Mouse (Mus musculus) thymus, postnatal 0 days (tissue): ENCODE measurements around the gene Vmn1r210. TPM values are rescaled to one million over a fixed set of nuclear protein-coding genes. Genes with fewer than 3 reads are reported as not detected.
"Not testable (repeated sequence)": the region's sequence is repeated elsewhere in the genome, so short reads cannot be mapped to it uniquely, and the experiment has no call there.

Experiments
- DNase-seq: peaks from one replicate; pipeline ENCODE4 v3.0.0-alpha.2; 2015; ENCODE audit warnings: low spot score
- polyA plus RNA-seq: library from polyadenylated mRNA; unstranded; fragments of >200 nt; fragmentation: Nextera tagmentation; extraction: Ambion mirVana; gene quantifications from 2 replicates; pipeline ENCODE4 v1.2.1, GENCODE M21; 2015

The Vmn1r210 gene
- not detected in 2 replicates for polyA plus RNA-seq

DNA sequence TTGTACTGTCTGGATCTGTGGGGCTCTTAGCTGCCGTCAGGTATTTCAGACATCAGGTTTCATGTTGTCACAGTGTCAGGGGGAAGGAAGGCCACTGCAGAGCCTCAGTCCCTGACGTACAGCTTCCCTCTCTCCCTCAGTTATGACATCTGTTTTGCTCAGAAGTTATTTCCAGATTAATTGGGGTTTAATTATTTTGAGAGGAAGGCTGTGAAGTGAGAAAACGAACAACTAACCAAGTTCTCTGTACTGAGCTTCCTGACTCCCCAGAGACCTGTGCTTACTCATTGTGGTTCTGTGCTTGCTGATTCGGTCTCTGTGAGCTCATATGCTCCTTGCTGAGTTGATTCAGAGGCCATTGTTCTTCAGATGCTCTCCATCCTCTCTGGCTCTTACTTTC lies at the start of gene Vmn1r210:
Gene Vmn1r210, minus strand, starts transcription at position 101 of the 400 bp plus-strand sequence.
- DNase-seq: no peak

DNA sequence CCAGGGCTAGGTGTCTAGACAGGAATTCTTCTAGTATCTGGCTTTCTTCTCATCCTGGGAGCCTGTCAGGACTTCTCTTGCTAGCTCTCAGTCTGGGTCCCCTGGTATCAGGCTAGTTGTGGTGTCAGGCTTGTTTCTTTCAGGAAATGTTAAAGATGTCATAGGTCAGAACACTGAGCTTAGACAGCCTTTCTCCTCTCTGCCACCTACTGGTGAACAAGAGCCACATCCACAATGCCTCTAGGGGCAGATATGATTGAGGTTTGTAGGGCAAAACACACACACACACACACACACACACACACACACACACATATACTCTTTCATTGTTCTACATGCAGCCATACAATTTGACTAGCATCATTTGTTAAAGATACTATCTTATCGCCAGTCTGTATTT lies 48.1 kb upstream of the Vmn1r210 start:
- DNase-seq: no peak

DNA sequence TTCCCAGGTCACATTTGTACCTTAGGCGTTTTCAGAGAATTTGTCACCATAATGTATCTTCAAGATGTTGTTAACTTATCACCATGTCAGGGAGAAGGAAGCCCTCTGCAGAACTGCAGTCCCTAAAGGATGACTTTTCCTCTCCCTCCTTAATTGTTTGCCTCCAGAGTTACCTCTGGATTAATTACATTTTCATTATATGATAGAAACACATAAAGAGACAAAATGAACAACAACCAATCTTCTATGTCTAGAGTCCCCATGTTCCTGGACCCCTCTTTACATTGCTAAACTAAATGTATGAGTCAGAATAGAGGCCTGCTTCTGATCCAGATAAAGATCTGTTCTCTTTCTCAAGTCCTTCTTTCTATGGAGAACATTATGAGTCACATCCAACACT lies 26.3 kb upstream of the Vmn1r210 start, which contains the start of gene Vmn1r211:
Gene Vmn1r211, minus strand, starts transcription at position 101 of the 400 bp plus-strand sequence.
- no peak for DNase-seq

DNA sequence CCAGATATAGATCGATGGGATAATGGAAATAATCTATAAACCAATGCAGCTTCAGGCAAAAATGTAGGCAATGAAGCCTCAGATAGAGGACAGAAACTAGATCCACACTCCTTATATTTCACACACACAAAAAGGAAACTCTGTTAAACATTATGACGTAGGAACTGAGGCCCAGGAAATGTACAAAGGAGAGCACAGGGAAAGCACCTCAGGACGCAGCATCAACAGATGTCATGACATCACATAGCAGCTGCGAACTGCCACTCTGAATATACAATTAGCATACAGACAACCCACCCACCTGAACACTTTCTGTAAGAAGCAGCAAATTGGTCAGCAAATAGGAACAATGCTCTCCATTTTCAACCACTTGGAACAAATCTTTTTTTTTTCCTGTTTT lies 23.6 kb upstream of the Vmn1r210 start:
- no peak for DNase-seq

DNA sequence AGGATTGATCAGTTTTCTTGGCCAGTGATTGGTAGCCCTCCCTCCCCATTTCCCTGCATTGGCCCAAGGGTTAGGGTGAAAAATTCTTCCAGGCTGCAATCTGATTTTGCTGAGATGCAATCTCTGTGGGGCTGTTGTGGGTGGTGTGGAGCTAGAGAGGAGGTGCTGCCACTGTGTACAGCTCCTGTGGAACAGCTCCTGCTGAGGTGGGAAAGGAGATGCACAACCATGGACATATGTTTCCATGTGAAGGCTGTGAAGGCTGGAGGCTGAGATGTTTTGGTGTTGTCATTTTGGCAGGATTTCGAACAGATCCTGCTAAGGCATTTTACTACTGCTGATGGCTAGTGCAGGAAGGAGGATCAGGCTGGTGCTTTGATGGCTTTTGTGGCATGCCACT lies 15.7 kb upstream of the Vmn1r210 start:
- DNase-seq: no peak

DNA sequence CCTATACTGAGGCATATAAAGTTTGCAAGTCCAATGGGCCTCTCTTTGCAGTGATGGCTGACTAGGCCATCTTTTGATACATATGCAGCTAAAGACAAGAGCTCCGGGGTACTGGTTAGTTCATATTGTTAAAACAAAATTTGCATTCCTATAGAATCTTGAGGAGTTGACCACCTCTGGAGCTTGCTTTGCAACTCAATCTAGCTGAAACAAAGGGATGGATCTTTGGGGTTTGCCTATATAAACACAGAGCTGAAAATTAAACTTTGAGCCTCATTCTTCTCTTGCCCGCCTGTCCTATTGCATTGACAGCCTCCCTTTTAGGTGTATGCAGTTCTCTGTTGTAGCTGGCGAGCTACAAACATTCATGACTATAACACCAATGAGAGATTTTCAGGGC lies 13.2 kb upstream of the Vmn1r210 start:
- not testable (repeated sequence) for DNase-seq

DNA sequence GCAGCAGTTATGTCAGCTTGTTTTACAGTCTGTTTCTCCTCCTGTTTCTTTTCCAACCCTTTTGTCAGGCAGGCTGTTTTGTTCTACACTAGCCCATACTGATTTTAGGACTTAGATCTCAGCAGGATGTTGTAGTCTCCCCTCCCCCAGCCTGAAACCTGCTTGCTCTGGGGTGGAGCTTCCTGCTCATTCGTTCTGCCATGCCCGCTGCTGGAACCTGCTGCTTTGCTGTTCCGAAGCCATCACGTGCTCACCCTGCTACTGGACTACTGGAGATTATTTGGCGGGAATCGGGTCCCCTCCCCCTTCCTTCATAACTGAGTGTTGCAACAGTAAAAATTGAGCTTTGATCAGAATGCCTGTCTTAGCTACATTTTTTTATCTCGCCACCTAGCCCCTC lies 1.8 kb downstream of the Vmn1r210 start:
- DNase-seq: not testable (repeated sequence)

DNA sequence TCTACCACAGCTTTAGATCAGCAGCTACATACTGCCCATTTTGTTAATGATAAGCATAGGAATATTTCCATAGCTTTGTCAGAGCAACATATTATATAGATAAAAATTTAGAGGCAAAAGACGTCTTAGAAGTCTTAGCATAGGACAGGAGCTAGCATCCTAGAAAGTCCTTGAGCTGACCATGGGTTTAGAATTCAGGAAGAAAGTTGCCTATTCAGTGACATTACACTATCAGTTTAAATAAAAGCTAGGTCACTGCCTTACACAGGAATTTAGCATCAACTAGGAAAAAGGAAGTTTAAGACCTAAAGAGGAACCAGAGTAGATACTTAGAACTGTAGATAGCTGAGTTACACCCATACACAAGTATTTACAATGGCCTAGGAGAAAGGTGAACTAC lies 9.5 kb downstream of the Vmn1r210 start:
- not testable (repeated sequence) for DNase-seq

DNA sequence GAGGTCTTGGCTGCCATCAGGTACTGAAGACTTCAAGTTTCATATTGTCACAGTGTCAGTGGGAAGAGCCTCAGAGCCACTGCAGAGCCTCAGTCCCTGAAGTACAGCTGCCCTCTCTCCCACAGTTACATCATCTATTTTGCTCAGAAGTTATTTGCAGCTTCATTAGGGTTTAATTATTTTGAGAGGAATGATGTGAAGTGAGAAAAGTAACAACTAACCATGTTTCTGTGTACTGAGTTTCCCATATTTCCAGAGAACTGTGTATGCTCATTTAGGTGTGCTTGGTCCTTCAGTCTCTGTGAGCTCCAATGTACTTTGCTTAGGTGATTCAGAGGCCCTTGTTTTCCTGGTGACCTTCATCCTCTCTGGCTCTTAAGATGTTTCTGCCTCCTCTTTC lies 21.6 kb downstream of the Vmn1r210 start, which contains the start of gene Vmn1r209:
Gene Vmn1r209, minus strand, starts transcription at position 101 of the 400 bp plus-strand sequence.
- not testable (repeated sequence) for DNase-seq

DNA sequence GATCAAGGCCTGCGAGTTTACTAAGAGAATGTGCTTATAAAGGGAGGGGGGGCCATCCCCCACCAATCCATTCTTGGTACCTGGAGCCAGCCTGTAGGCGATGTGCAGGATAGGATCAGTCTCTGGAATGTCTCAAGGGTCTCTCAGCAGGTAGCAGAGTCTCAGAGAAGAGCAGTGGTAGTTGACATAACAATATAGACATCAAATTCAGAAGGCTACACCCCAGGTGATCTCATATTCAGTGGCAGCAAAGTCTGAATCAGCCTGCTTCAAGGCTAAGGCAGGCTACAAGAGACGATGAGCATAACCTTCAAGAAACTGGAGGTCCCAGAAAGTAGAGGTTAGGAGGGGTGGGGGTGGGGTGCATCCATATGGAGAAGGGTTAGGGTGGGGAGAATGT lies 43.1 kb downstream of the Vmn1r210 start:
- DNase-seq: not testable (repeated sequence)

DNA sequence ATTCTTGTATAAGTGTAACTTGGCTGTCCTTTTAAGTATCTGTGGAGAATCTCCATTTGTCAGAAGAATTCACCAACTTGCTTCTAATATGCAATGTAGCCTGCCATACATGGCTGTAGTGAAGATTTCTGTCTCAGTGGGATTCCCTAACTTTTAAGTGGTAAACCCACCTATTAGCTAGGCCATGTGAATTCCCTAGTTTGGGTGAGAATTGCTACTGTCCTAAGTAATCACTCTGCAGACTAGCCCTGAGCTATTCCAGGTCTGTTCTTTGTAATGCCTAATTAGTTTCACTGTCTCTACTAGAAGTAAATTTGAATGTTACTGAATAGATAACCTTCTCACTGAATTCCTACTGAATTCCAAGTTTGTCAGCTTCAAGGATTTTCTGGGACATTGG lies 47.0 kb downstream of the Vmn1r210 start:
- DNase-seq: not testable (repeated sequence)

DNA sequence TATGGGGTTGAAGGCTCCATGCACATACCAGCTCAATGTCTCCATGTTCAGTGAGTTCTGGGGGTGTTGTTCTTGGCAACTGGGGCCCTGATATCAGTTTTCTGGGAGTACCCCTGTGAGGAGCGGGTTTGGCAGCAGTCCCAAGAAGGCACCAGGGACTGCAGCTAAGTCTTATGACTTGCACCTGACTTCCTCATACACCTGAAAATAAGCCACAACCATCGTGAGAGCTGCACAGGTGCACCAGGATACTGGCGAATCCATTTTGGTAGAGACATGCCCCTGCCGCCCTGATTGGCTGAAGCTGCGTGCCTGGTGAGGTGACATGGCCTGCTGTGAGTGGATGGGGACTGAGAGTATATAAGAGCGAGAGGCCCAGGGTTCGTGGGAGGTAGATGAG lies 53.8 kb downstream of the Vmn1r210 start, which contains the start of gene Vmn1r208:
Gene Vmn1r208, minus strand, starts transcription at position 101 of the 400 bp plus-strand sequence.
- DNase-seq: not testable (repeated sequence)

Other genes with a start within 250 kb of the Vmn1r210 start
- gene Vmn1r205, start 238.3 kb downstream of the Vmn1r210 start, polyA plus RNA-seq: not detected in 2 replicates
- gene Vmn1r206, start 207.1 kb downstream of the Vmn1r210 start, polyA plus RNA-seq: not detected in 2 replicates
- gene Vmn1r207-ps, start 101.7 kb downstream of the Vmn1r210 start, polyA plus RNA-seq: not detected in 2 replicates
- not detected in 2 replicates for gene Vmn1r208, start 53.9 kb downstream of the Vmn1r210 start, polyA plus RNA-seq
- not detected in 2 replicates for gene Vmn1r209, start 21.7 kb downstream of the Vmn1r210 start, polyA plus RNA-seq
- not detected in 2 replicates for gene Vmn1r211, start 26.2 kb upstream of the Vmn1r210 start, polyA plus RNA-seq
- not detected in 2 replicates for gene Vmn1r212, start 52.9 kb upstream of the Vmn1r210 start, polyA plus RNA-seq
- gene Vmn1r213, start 176.3 kb upstream of the Vmn1r210 start, polyA plus RNA-seq: not detected in 2 replicates
- not detected in 2 replicates for gene Vmn1r214, start 199.1 kb upstream of the Vmn1r210 start, polyA plus RNA-seq
- not detected in 2 replicates for gene Vmn1r215, start 236.7 kb upstream of the Vmn1r210 start, polyA plus RNA-seq